Mouse (Mus musculus) lung, embryonic 15.5 days (tissue): Measurements from ENCODE around the gene Zfp14. TPM values are rescaled to one million over a fixed set of nuclear protein-coding genes. Genes with fewer than 3 reads are reported as not detected.

Experiments
- ATAC-seq: fragments of 200-750 bp; cut with Nextera tagmentation; 2 replicates; pipeline ENCODE4 v1.8.0; 2017; ENCODE audit warnings: moderate number of reproducible peaks, borderline replicate concordance; ENCODE audit not compliant: low FRiP score, low TSS enrichment; ENCODE audit errors: extremely low read depth
- H3K27ac ChIP-seq: fragments of 300-500 bp; sonication (generic); 2 replicates; pipeline ENCODE4 v1.5.1; 2015; ENCODE audit warnings: moderate library complexity, mild to moderate bottlenecking, inconsistent platforms
- H3K27me3 ChIP-seq: fragments of 300-500 bp; sonication (generic); 2 replicates; pipeline ENCODE4 v1.6.1; 2015; ENCODE audit warnings: inconsistent platforms
- H3K36me3 ChIP-seq: fragments of 300-500 bp; sonication (generic); 2 replicates; pipeline ENCODE4 v1.6.1; 2015; ENCODE audit warnings: inconsistent platforms
- H3K4me1 ChIP-seq: fragments of 300-500 bp; sonication (generic); 2 replicates; pipeline ENCODE4 v1.6.1; 2015; ENCODE audit warnings: inconsistent platforms
- H3K4me2 ChIP-seq: fragments of 300-500 bp; sonication (generic); 2 replicates; pipeline ENCODE4 v1.6.1; 2015; ENCODE audit warnings: inconsistent platforms, mild to moderate bottlenecking, moderate library complexity
- H3K4me3 ChIP-seq: fragments of 300-500 bp; sonication (generic); 2 replicates; pipeline ENCODE4 v1.5.1; 2015; ENCODE audit warnings: mild to moderate bottlenecking, inconsistent platforms
- H3K9ac ChIP-seq: fragments of 300-500 bp; sonication (generic); 2 replicates; pipeline ENCODE4 v1.6.1; 2015; ENCODE audit warnings: inconsistent platforms
- H3K9me3 ChIP-seq: fragments of 300-500 bp; sonication (generic); 2 replicates; pipeline ENCODE4 v1.6.1; 2016; ENCODE audit warnings: inconsistent platforms
- WGBS: fragments of 180-500 bp; shearing (Covaris S2); methylation state at CpG from one replicate; pipeline ENCODE4 v1.1.7; 2015; 5-methylcytosine and 5-hydroxymethylcytosine counted together
- polyA plus RNA-seq: library from polyadenylated mRNA; unstranded; fragments of >200 nt; fragmentation: Nextera tagmentation; extraction: Ambion mirVana; gene quantifications from 2 replicates; pipeline ENCODE4 v1.2.1, GENCODE M21; 2015

Gene Zfp14
- polyA plus RNA-seq: 3.2 and 3.5 TPM in 2 replicates

- Histone ChIP-seq H3K4me2 (peak within 1 kb of the TSS; percentile 80), H3K9ac (peak within 1 kb of the TSS; percentile 62), H3K27me3 (no peaks in the 10 kb centered on the region), H3K9me3 (no peaks in the 10 kb centered on the region), H3K4me1 (peaks cover 11% of the 10 kb centered on the region), H3K27ac (peak within 1 kb of the TSS; percentile 61), H3K36me3 (peaks cover 6% of the 10 kb centered on the region; the same call in 1 of the 2 replicates), H3K4me3 (peak within 1 kb of the TSS; percentile 73)
- ATAC-seq: peak; percentile 97
- under 1% methylated on average over 40 of the region's 40 CpGs for WGBS
Observed at GRCm38 (mm10) chr7:30050882-30051548, at the start of gene Zfp14. Gene Zfp14 (minus strand): TSS chr7:30051380.

- Histone ChIP-seq H3K9ac (no peak overlapping the region), H3K27ac (no peak overlapping the region), H3K4me2 (no peak overlapping the region), H3K36me3 (peaks cover 54% of the 10 kb centered on the region), H3K27me3 (no peaks in the 10 kb centered on the region), H3K4me3 (no peak overlapping the region), H3K9me3 (peaks cover 4% of the 10 kb centered on the region; the same call in 1 of the 2 replicates), H3K4me1 (peaks cover 13% of the 10 kb centered on the region)
- no peak for ATAC-seq
- 86% methylated on average over 13 of the region's 13 CpGs for WGBS
Observed at GRCm38 (mm10) chr7:30099297-30099696, 48.1 kb upstream of the Zfp14 start.

- no peaks in the 10 kb centered on the region for H3K27me3 ChIP-seq
- peak overlapping the region; percentile 60 for H3K4me2 ChIP-seq
- peak overlapping the region; percentile 73 for H3K9ac ChIP-seq
- ATAC-seq: no peak
- H3K9me3 ChIP-seq: no peaks in the 10 kb centered on the region
- H3K36me3 ChIP-seq: peaks cover 23% of the 10 kb centered on the region
- WGBS: under 1% methylated on average over 5 of the region's 5 CpGs
- peak overlapping the region; percentile 17 for H3K27ac ChIP-seq
- peaks cover 22% of the 10 kb centered on the region for H3K4me1 ChIP-seq
- peak overlapping the region; percentile 64 for H3K4me3 ChIP-seq
Observed at GRCm38 (mm10) chr7:30095551-30096125, 44.5 kb upstream of the Zfp14 start.

GRCm38 (mm10) chr7:30094646-30095429, 43.7 kb upstream of the Zfp14 start, which contains the start of gene Zfp260:
Gene Zfp260 (plus strand): TSS chr7:30094777.
- Histone ChIP-seq H3K4me2 (peak within 1 kb of the TSS; percentile 60), H3K27ac (peak within 1 kb of the TSS; percentile 96), H3K27me3 (no peaks in the 10 kb centered on the region), H3K36me3 (peaks cover 15% of the 10 kb centered on the region), H3K4me1 (peaks cover 22% of the 10 kb centered on the region), H3K9me3 (no peaks in the 10 kb centered on the region), H3K4me3 (peak within 1 kb of the TSS; percentile 64), H3K9ac (peak within 1 kb of the TSS; percentile 73)
- WGBS: under 1% methylated on average over 26 of the region's 26 CpGs
- ATAC-seq: peak; percentile 85

- H3K4me1 ChIP-seq: peaks cover 30% of the 10 kb centered on the region
- no peak overlapping the region for H3K9ac ChIP-seq
- no peak for ATAC-seq
- H3K4me3 ChIP-seq: peak overlapping the region; percentile 64
- H3K27ac ChIP-seq: no peak overlapping the region
- no peaks in the 10 kb centered on the region for H3K9me3 ChIP-seq
- H3K36me3 ChIP-seq: peaks cover 6% of the 10 kb centered on the region; the same call in 1 of the 2 replicates
- no peaks in the 10 kb centered on the region for H3K27me3 ChIP-seq
- peak overlapping the region; percentile 60 for H3K4me2 ChIP-seq
- WGBS: 73% methylated on average over 6 of the region's 6 CpGs
Observed at GRCm38 (mm10) chr7:30093918-30094415, 42.8 kb upstream of the Zfp14 start.

GRCm38 (mm10) chr7:30092666-30093065, 41.5 kb upstream of the Zfp14 start:
- Histone ChIP-seq H3K4me1 (peaks cover 32% of the 10 kb centered on the region), H3K36me3 (no peaks in the 10 kb centered on the region), H3K4me2 (no peak overlapping the region), H3K9me3 (no peaks in the 10 kb centered on the region), H3K27ac (no peak overlapping the region), H3K9ac (no peak overlapping the region), H3K27me3 (no peaks in the 10 kb centered on the region), H3K4me3 (no peak overlapping the region)
- ATAC-seq: no peak
- WGBS: 77% methylated on average over 9 of the region's 9 CpGs

GRCm38 (mm10) chr7:30090970-30091585, 39.9 kb upstream of the Zfp14 start:
- Histone ChIP-seq H3K9ac (0 out of 2 replicates have a peak overlapping the region, but pooled peaks have one; percentile 23), H3K4me3 (peak overlapping the region; percentile 79), H3K27me3 (no peaks in the 10 kb centered on the region), H3K4me2 (peak overlapping the region; percentile 82), H3K9me3 (no peaks in the 10 kb centered on the region), H3K4me1 (peaks cover 24% of the 10 kb centered on the region), H3K36me3 (peaks cover 8% of the 10 kb centered on the region), H3K27ac (peak overlapping the region; percentile 72)
- 0 out of 2 replicates have a peak, but pooled peaks have one; percentile 1 for ATAC-seq
- WGBS: 7% methylated on average over 9 of the region's 9 CpGs

- Histone ChIP-seq H3K27me3 (no peaks in the 10 kb centered on the region), H3K4me2 (peak within 1 kb of the TSS; percentile 82), H3K4me3 (peak within 1 kb of the TSS; percentile 79), H3K36me3 (peaks cover 15% of the 10 kb centered on the region), H3K27ac (peak within 1 kb of the TSS; percentile 72), H3K9ac (peak within 1 kb of the TSS; percentile 70), H3K9me3 (no peaks in the 10 kb centered on the region), H3K4me1 (peaks cover 24% of the 10 kb centered on the region)
- ATAC-seq: peak; percentile 92
- WGBS: under 1% methylated on average over 40 of the region's 40 CpGs
Observed at GRCm38 (mm10) chr7:30090092-30090969, 39.2 kb upstream of the Zfp14 start, which contains the start of the genes Gm26920 and Zfp566. Gene Gm26920 (minus strand): TSS chr7:30090410. Gene Zfp566 (minus strand): TSS chr7:30090527.

- Histone ChIP-seq H3K9me3 (no peaks in the 10 kb centered on the region), H3K27me3 (no peaks in the 10 kb centered on the region), H3K9ac (peak overlapping the region; percentile 70), H3K4me3 (peak overlapping the region; percentile 79), H3K36me3 (peaks cover 24% of the 10 kb centered on the region), H3K4me1 (peaks cover 23% of the 10 kb centered on the region), H3K4me2 (peak overlapping the region; percentile 82), H3K27ac (no peak overlapping the region)
- no peak for ATAC-seq
- 8% methylated on average over 6 of the region's 6 CpGs for WGBS
Observed at GRCm38 (mm10) chr7:30089405-30089804, 38.2 kb upstream of the Zfp14 start.

- Histone ChIP-seq H3K27me3 (no peaks in the 10 kb centered on the region), H3K4me1 (peaks cover 16% of the 10 kb centered on the region), H3K4me2 (no peak overlapping the region), H3K36me3 (peaks cover 29% of the 10 kb centered on the region), H3K9me3 (no peaks in the 10 kb centered on the region), H3K27ac (no peak overlapping the region), H3K9ac (no peak overlapping the region), H3K4me3 (no peak overlapping the region)
- 90% methylated on average over 9 of the region's 9 CpGs for WGBS
- ATAC-seq: no peak
Observed at GRCm38 (mm10) chr7:30086524-30086923, 35.3 kb upstream of the Zfp14 start.
